ENCODE assay signal across 28 mouse cellular contexts in the genomic region with DNA sequence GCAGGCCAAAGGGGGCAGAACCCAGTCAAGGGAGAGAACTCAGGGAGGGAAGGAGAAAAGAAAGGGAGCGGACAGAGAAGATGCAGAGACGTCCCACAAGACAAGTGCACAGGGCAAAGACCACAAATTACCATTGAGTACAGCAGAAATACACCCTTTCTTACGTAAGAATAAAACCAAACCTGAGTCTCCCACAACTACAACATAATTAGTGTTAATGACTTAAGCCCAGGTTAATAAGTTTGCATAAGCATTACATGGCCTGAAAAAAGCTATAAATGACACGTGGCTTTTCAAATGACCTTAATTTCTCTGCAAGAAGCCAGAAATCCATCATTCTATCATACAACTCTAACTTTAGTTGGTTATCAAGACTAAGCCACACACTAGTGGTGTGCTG.
"Had no signal": no experiment of that assay in that cellular context is flagged by ENCODE, and none has a peak within 500 bp of the region (broad histone marks: within the 10 kb centered on the region; RNA-seq: fewer than 3 reads in every experiment).

No protein-coding gene starts in this region.

- H3K9me3 ChIP-seq: embryonic facial prominence, embryonic 10.5 days; embryonic facial prominence, embryonic 12.5 days; embryonic facial prominence, embryonic 13.5 days; embryonic facial prominence, embryonic 15.5 days; forebrain, embryonic 10.5 days; forebrain, embryonic 12.5 days; forebrain, embryonic 13.5 days; forebrain, embryonic 15.5 days had no signal

- ATAC-seq: forebrain, embryonic 13.5 days; forebrain, embryonic 14.5 days; forebrain, embryonic 15.5 days; forebrain, embryonic 16.5 days; forebrain, postnatal 0 days had no signal

- H3K9ac ChIP-seq: embryonic facial prominence, embryonic 12.5 days; embryonic facial prominence, embryonic 13.5 days; embryonic facial prominence, embryonic 15.5 days; forebrain, embryonic 12.5 days; forebrain, embryonic 13.5 days; forebrain, embryonic 15.5 days; forebrain, postnatal 0 days had no signal

- H3K27ac ChIP-seq: embryonic facial prominence, embryonic 10.5 days; embryonic facial prominence, embryonic 12.5 days; embryonic facial prominence, embryonic 13.5 days; embryonic facial prominence, embryonic 15.5 days; forebrain, embryonic 10.5 days; forebrain, embryonic 12.5 days; forebrain, embryonic 13.5 days; forebrain, embryonic 15.5 days; gastrocnemius, adult 2 months; heart, adult 2 months had no signal

- H3K4me2 ChIP-seq: embryonic facial prominence, embryonic 12.5 days; embryonic facial prominence, embryonic 13.5 days; embryonic facial prominence, embryonic 15.5 days; forebrain, embryonic 12.5 days; forebrain, embryonic 13.5 days; forebrain, embryonic 15.5 days had no signal

- H3K4me1 ChIP-seq: embryonic facial prominence, embryonic 10.5 days; embryonic facial prominence, embryonic 12.5 days; embryonic facial prominence, embryonic 13.5 days; embryonic facial prominence, embryonic 15.5 days; forebrain, embryonic 10.5 days; forebrain, embryonic 12.5 days had no signal

- H3K4me3 ChIP-seq: embryonic facial prominence, embryonic 10.5 days; embryonic facial prominence, embryonic 12.5 days; embryonic facial prominence, embryonic 13.5 days; embryonic facial prominence, embryonic 15.5 days; erythroblast, embryonic 14.5 days; forebrain, embryonic 10.5 days; forebrain, embryonic 12.5 days; forebrain, embryonic 13.5 days; forebrain, embryonic 15.5 days; gastrocnemius, adult 2 months; heart, adult 2 months had no signal

- H3K27me3 ChIP-seq: embryonic facial prominence, embryonic 12.5 days; embryonic facial prominence, embryonic 13.5 days; embryonic facial prominence, embryonic 15.5 days; forebrain, embryonic 12.5 days; forebrain, embryonic 13.5 days; forebrain, embryonic 15.5 days had no signal

- H3K36me3 ChIP-seq: forebrain, embryonic 15.5 days had no signal

- DNase-seq: cerebellum, adult 2 months; cerebellum, adult 8-10 months; cerebellum, adult 9-10 months; cerebellum, adult 9-11 months; cerebellum, postnatal 10 days; cerebellum, postnatal 14 days; cerebellum, postnatal 25 days; cerebellum, postnatal 36 days; embryo, embryonic 11 days; forebrain, postnatal 0 days; gastrocnemius, adult 2 months; gastrocnemius, postnatal 10 days; gastrocnemius, postnatal 14 days; gastrocnemius, postnatal 25 days; gastrocnemius, postnatal 36 days; heart, adult 18-20 months; heart, adult 2 months had no signal
